Comparison of ENCODE assay signal across 25 mouse cellular contexts in genomic region chr1:91469888-91470419, GRCm38 (mm10).
"Had no signal": no experiment of that assay in that cellular context is flagged by ENCODE, and none has a peak within 500 bp of the region (broad histone marks: within the 10 kb centered on the region; RNA-seq: fewer than 3 reads in every experiment).

No protein-coding gene starts in this region.

- H3K4me2 ChIP-seq: embryonic facial prominence, embryonic 12.5 days; embryonic facial prominence, embryonic 13.5 days; embryonic facial prominence, embryonic 15.5 days; forebrain, embryonic 12.5 days; forebrain, embryonic 13.5 days; forebrain, embryonic 15.5 days; heart, embryonic 11.5 days had no signal

- DNase-seq: cerebellum, adult 9-10 months; cerebellum, adult 9-11 months; cerebellum, postnatal 10 days; cerebellum, postnatal 14 days; cerebellum, postnatal 25 days; cerebellum, postnatal 36 days; embryo, embryonic 11 days; forebrain, postnatal 0 days; gastrocnemius, adult 2 months; gastrocnemius, postnatal 10 days; gastrocnemius, postnatal 14 days; gastrocnemius, postnatal 25 days; gastrocnemius, postnatal 36 days; heart, adult 2 months had no signal

- H3K9me3 ChIP-seq: embryonic facial prominence, embryonic 10.5 days; embryonic facial prominence, embryonic 12.5 days; embryonic facial prominence, embryonic 13.5 days; embryonic facial prominence, embryonic 15.5 days; forebrain, embryonic 10.5 days; forebrain, embryonic 12.5 days; forebrain, embryonic 13.5 days; forebrain, embryonic 15.5 days; heart, embryonic 10.5 days had no signal

- H3K9ac ChIP-seq: embryonic facial prominence, embryonic 12.5 days; embryonic facial prominence, embryonic 13.5 days; embryonic facial prominence, embryonic 15.5 days; forebrain, embryonic 12.5 days; forebrain, embryonic 13.5 days; forebrain, embryonic 15.5 days; forebrain, postnatal 0 days had no signal

- H3K4me3 ChIP-seq: embryonic facial prominence, embryonic 10.5 days; embryonic facial prominence, embryonic 12.5 days; embryonic facial prominence, embryonic 13.5 days; embryonic facial prominence, embryonic 15.5 days; erythroblast, embryonic 14.5 days; forebrain, embryonic 10.5 days; forebrain, embryonic 12.5 days; forebrain, embryonic 13.5 days; forebrain, embryonic 15.5 days; gastrocnemius, adult 2 months; heart, adult 2 months; heart, embryonic 10.5 days had no signal

- H3K27ac ChIP-seq: embryonic facial prominence, embryonic 10.5 days; embryonic facial prominence, embryonic 12.5 days; embryonic facial prominence, embryonic 13.5 days; embryonic facial prominence, embryonic 15.5 days; forebrain, embryonic 10.5 days; forebrain, embryonic 12.5 days; forebrain, embryonic 13.5 days; forebrain, embryonic 15.5 days; gastrocnemius, adult 2 months; heart, adult 2 months; heart, embryonic 10.5 days had no signal

- H3K36me3 ChIP-seq: embryonic facial prominence, embryonic 10.5 days; embryonic facial prominence, embryonic 12.5 days; embryonic facial prominence, embryonic 13.5 days; embryonic facial prominence, embryonic 15.5 days; forebrain, embryonic 10.5 days; forebrain, embryonic 12.5 days; forebrain, embryonic 15.5 days; heart, embryonic 10.5 days had no signal

- H3K27me3 ChIP-seq: embryonic facial prominence, embryonic 12.5 days; embryonic facial prominence, embryonic 13.5 days; embryonic facial prominence, embryonic 15.5 days; forebrain, embryonic 12.5 days; forebrain, embryonic 13.5 days; forebrain, embryonic 15.5 days had no signal
